Mouse (Mus musculus) hindbrain, postnatal 0 days (tissue): ENCODE results near the gene Meig1. TPM values are rescaled to one million over a fixed set of nuclear protein-coding genes. Genes with fewer than 3 reads are reported as not detected.

ENCODE experiments used
- ATAC-seq: fragments of 200-750 bp; cut with Nextera tagmentation; 2 replicates; pipeline ENCODE4 v1.8.0; 2017; ENCODE audit warnings: mild to moderate bottlenecking, moderate TSS enrichment, moderate library complexity
- DNase-seq: peaks from one replicate; pipeline ENCODE4 v3.0.0-alpha.2; 2015; ENCODE audit warnings: low spot score
- H3K27ac ChIP-seq: fragments of 300-500 bp; sonication (generic); 2 replicates; pipeline ENCODE4 v1.5.1; 2014; ENCODE audit warnings: mild to moderate bottlenecking
- H3K27me3 ChIP-seq: fragments of 300-500 bp; sonication (generic); 2 replicates; pipeline ENCODE4 v1.6.1; 2014; ENCODE audit warnings: low read length, mixed read lengths; ENCODE audit not compliant: insufficient read depth
- H3K36me3 ChIP-seq: fragments of 300-500 bp; sonication (generic); 2 replicates; pipeline ENCODE4 v1.6.1; 2014; ENCODE audit warnings: low read length, mixed read lengths; ENCODE audit not compliant: insufficient read depth
- H3K4me1 ChIP-seq: fragments of 300-500 bp; sonication (generic); 2 replicates; pipeline ENCODE4 v1.6.1; 2014; ENCODE audit warnings: antibody characterized with exemption, low read length, mixed read lengths; ENCODE audit not compliant: insufficient read depth
- H3K4me2 ChIP-seq: fragments of 300-500 bp; sonication (generic); 2 replicates; pipeline ENCODE4 v1.6.1; 2014; ENCODE audit warnings: low read depth, mild to moderate bottlenecking, low read length, moderate library complexity, mixed read lengths
- H3K4me3 ChIP-seq: fragments of 300-500 bp; sonication (generic); 2 replicates; pipeline ENCODE4 v1.5.1; 2014; ENCODE audit warnings: low read length
- H3K9ac ChIP-seq: fragments of 300-500 bp; sonication (generic); replicated peaks from 2 replicates; pipeline ENCODE4 v1.6.1; 2014; ENCODE audit warnings: mild to moderate bottlenecking, low read length, moderate library complexity, mixed read lengths
- H3K9me3 ChIP-seq: fragments of 300-500 bp; sonication (generic); 2 replicates; pipeline ENCODE4 v1.6.1; 2016; ENCODE audit warnings: low read length, mixed read lengths
- CTCF ChIP-seq: IDR thresholded peaks from 2 replicates; pipeline ENCODE4 v1.5.1; 2016; ENCODE audit warnings: antibody characterized with exemption, control low read depth, low read depth
- WGBS: fragments of 180-500 bp; shearing (Covaris S2); extraction: QIAGEN DNeasy Blood & Tissue Kit; methylation state at CpG from one replicate; pipeline ENCODE4 v1.1.7; 2014; 5-methylcytosine and 5-hydroxymethylcytosine counted together
- polyA plus RNA-seq: library from polyadenylated mRNA; unstranded; fragments of >200 nt; fragmentation: Nextera tagmentation; extraction: Ambion mirVana; gene quantifications from 2 replicates; pipeline ENCODE4 v1.2.1, GENCODE M21; 2015
- total RNA-seq: library from RNA; depleted of rRNA; stranded (reverse); fragments of >200 nt; gene quantifications from 2 replicates; pipeline ENCODE4 v1.2.3, GENCODE M21; 2014; rRNA removed

Meig1 gene
- 3.0 and 6.4 TPM in 2 replicates for total RNA-seq
- polyA plus RNA-seq = 12.4 and 15.8 TPM in 2 replicates

GRCm38 (mm10) chr2:3422548-3422947 lies at the start of gene Meig1:
Gene Meig1, minus strand, starts transcription at chr2:3422648.
- DNase-seq (no peak), ATAC-seq (no peak)
- no peak within 1 kb of the TSS for H3K9ac ChIP-seq
- H3K4me1 ChIP-seq = 0 out of 2 replicates have a peak, but pooled peaks cover 3% of the 10 kb centered on the region
- H3K27me3 ChIP-seq = no peaks in the 10 kb centered on the region
- H3K27ac ChIP-seq = no peak within 1 kb of the TSS
- H3K36me3 ChIP-seq = no peaks in the 10 kb centered on the region
- no peak within 1 kb of the TSS for H3K4me3 ChIP-seq
- H3K9me3 ChIP-seq = no peaks in the 10 kb centered on the region
- WGBS = 72% methylated on average over 3 of the region's 3 CpGs
- TF ChIP-seq CTCF = no peak
- peak within 1 kb of the TSS; percentile 99; the same call in 1 of the 2 replicates for H3K4me2 ChIP-seq

- DNase-seq = peak; percentile 4
- ATAC-seq = no peak
- WGBS = 78% methylated on average over 4 of the region's 4 CpGs
- Histone ChIP-seq H3K4me2 (no peak overlapping the region), H3K4me3 (no peak overlapping the region), H3K27ac (no peak overlapping the region), H3K9ac (no peak overlapping the region), H3K4me1 (no peaks in the 10 kb centered on the region), H3K27me3 (no peaks in the 10 kb centered on the region), H3K9me3 (no peaks in the 10 kb centered on the region), H3K36me3 (peaks cover 13% of the 10 kb centered on the region; the same call in 1 of the 2 replicates)
- peak; percentile 32; the same call in 1 of the 2 replicates for TF ChIP-seq CTCF
Measured at GRCm38 (mm10) chr2:3456590-3456989, 34.1 kb upstream of the Meig1 start.

- Histone ChIP-seq H3K4me2 (no peak overlapping the region), H3K4me3 (no peak overlapping the region), H3K36me3 (peaks cover 13% of the 10 kb centered on the region; the same call in 1 of the 2 replicates), H3K4me1 (no peaks in the 10 kb centered on the region), H3K27me3 (no peaks in the 10 kb centered on the region), H3K9me3 (no peaks in the 10 kb centered on the region), H3K9ac (no peak overlapping the region), H3K27ac (no peak overlapping the region)
- 84% methylated on average over 3 of the region's 3 CpGs for WGBS
- TF ChIP-seq CTCF = no peak
- no peak for ATAC-seq
- DNase-seq = no peak
Measured at GRCm38 (mm10) chr2:3453096-3453495, 30.6 kb upstream of the Meig1 start.

GRCm38 (mm10) chr2:3449431-3449830 lies 27.0 kb upstream of the Meig1 start:
- WGBS = 72% methylated on average over 2 of the region's 2 CpGs
- TF ChIP-seq CTCF = no peak
- Histone ChIP-seq H3K9ac (no peak overlapping the region), H3K36me3 (peaks cover 16% of the 10 kb centered on the region), H3K27me3 (no peaks in the 10 kb centered on the region), H3K27ac (no peak overlapping the region), H3K4me1 (no peaks in the 10 kb centered on the region), H3K9me3 (no peaks in the 10 kb centered on the region), H3K4me3 (no peak overlapping the region), H3K4me2 (no peak overlapping the region)
- no peak for ATAC-seq
- no peak for DNase-seq

GRCm38 (mm10) chr2:3445984-3446383 lies 23.5 kb upstream of the Meig1 start:
- Histone ChIP-seq H3K27ac (no peak overlapping the region), H3K9ac (no peak overlapping the region), H3K36me3 (peaks cover 19% of the 10 kb centered on the region), H3K4me2 (no peak overlapping the region), H3K4me3 (no peak overlapping the region), H3K9me3 (no peaks in the 10 kb centered on the region), H3K27me3 (no peaks in the 10 kb centered on the region), H3K4me1 (no peaks in the 10 kb centered on the region)
- no peak for TF ChIP-seq CTCF
- no peak for DNase-seq
- no peak for ATAC-seq
- WGBS = 85% methylated on average over 4 of the region's 4 CpGs

- H3K27ac ChIP-seq = no peak overlapping the region
- ATAC-seq (no peak), DNase-seq (peak; percentile 6)
- H3K4me3 ChIP-seq = no peak overlapping the region
- peaks cover 27% of the 10 kb centered on the region for H3K36me3 ChIP-seq
- WGBS = 64% methylated on average over 7 of the region's 7 CpGs
- no peaks in the 10 kb centered on the region for H3K27me3 ChIP-seq
- H3K9me3 ChIP-seq = no peaks in the 10 kb centered on the region
- no peak overlapping the region for H3K9ac ChIP-seq
- no peak overlapping the region for H3K4me2 ChIP-seq
- H3K4me1 ChIP-seq = no peaks in the 10 kb centered on the region
- TF ChIP-seq CTCF = no peak
Measured at GRCm38 (mm10) chr2:3444206-3444605, 21.8 kb upstream of the Meig1 start.

GRCm38 (mm10) chr2:3437956-3438355 lies 15.5 kb upstream of the Meig1 start:
- TF ChIP-seq CTCF = no peak
- Histone ChIP-seq H3K4me1 (no peaks in the 10 kb centered on the region), H3K4me2 (no peak overlapping the region), H3K36me3 (peaks cover 16% of the 10 kb centered on the region; the same call in 1 of the 2 replicates), H3K9ac (no peak overlapping the region), H3K4me3 (no peak overlapping the region), H3K27me3 (no peaks in the 10 kb centered on the region), H3K9me3 (no peaks in the 10 kb centered on the region), H3K27ac (no peak overlapping the region)
- WGBS = 45% methylated on average over 7 of the region's 7 CpGs
- ATAC-seq (no peak), DNase-seq (no peak)
